Mouse (Mus musculus): ENCODE data around the gene Tada2b.

Gene Tada2b

DNA sequence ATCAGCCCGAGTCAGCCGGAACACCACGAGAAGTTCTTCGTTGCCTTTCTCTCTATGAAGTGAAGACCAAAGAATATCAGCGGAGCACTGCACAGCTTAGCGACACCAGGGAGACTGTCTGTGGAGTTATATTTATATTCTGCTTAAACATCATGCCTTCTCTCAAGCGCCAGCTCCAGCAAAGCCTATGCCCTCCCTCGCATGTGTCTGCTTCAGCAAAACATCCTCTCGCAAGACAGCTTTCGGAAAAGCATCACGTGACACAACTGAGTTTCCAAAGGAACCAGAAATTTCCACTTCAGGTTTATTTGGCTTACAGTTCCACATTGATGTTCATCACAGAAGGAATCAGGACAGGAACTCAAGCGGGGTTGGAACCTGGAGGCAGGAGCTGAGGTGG is 36.2 kb downstream of the Tada2b start:
- no peak for DNase-seq (ENCODE audit: extremely low read depth, low read depth, low spot score)

DNA sequence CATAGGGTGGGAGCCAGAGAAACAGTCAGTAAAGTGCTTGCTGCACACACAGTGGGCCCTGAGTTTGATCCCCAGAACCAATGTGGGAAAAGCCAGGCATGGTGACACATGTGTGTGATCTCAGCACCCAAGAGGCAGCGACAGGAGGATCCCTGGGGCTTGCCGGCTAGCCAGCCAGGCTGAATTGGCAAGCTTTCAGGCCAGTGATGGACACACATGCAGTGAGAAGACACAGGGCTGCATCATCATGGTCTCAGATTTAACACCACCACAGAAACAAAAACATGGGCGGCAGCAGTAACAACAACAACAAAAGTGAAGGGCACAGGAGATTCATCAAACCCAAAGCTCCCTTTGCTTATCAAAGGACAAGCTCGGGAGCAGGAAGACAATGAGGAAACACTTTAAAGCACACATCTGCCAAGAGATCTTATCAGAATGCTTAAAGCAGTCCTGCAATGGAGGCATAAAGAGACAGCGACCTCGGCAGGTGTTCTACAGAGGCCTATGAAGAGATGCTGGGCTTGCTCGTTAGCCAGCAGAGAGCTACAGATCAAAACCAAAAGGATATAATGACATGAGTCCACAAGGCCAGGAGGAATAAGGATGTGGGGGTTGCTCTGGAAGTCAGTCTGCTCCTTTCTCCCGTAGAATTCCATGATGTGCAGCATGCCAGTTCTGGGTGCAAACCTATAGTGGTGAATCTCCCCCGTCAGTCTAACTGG is 37.8 kb downstream of the Tada2b start:
- no peak for DNase-seq (ENCODE audit: extremely low read depth, low read depth, low spot score)

DNA sequence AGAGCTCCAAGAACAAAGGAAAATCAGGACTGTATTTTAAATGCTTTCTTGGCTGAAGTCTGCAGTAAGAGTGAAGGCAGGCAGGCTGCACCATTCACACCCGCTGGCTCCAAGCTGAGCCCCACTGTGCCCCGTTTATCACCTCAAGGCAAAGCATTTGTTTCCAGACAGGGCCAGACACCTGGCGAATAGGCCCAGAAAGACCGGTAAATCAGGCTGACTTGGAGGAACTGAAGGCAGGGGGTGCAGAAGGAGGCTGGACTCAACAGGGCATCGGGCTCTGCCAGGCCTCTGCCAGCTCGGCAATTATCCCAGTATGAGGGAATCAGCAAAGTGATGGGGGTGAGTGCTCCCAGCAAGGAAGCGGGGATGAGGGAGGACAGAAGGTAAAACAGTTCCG is 39.1 kb downstream of the Tada2b start:
- DNase-seq (ENCODE audit: extremely low read depth, low read depth, low spot score), result peak; percentile 72

DNA sequence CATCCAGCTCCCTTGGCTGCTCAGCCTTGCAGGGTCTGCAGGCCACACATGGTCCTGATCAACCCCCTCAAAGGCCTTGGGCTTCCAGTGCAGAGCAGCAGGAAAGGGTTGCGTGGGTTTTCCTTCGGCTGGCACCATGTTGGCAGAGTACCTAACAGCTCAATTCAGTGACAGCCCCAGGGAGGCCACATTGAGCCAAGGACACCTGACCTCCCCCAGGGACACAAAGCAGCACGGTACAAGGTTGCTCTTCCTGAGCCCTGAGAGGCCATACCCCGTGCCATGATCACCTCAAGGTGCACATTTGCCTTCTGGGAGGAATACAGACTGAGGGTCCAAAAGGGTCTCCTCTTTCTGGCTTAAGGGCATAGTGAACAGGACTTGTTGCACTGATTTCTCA is 39.5 kb downstream of the Tada2b start:
- no peak for DNase-seq (ENCODE audit: extremely low read depth, low read depth, low spot score)

GRCm38 (mm10) chr5:36440741-36441140 is 43.3 kb downstream of the Tada2b start:
- no peak for DNase-seq (ENCODE audit: extremely low read depth, low read depth, low spot score)

DNA sequence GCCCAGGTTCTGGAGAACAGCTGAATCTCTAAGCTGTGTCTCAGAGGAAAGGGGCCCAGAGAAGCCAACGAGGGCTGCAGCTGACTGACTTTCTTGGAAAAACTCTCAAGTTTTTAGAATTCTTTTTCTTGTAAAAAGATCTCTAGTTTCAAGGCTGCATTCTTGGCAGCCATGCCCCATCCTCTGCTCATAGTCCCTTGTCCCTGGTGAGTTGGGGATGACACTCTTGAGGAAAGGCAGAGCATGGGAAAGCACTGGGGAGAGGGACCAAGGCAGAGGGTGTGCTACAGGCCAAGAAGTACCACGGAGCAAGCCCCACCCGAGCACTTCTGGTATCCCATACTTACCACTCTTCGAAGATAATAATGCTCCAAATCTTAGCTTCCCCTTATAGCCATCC is 47.2 kb downstream of the Tada2b start:
- DNase-seq (ENCODE audit: extremely low read depth, low read depth, low spot score), result no peak

DNA sequence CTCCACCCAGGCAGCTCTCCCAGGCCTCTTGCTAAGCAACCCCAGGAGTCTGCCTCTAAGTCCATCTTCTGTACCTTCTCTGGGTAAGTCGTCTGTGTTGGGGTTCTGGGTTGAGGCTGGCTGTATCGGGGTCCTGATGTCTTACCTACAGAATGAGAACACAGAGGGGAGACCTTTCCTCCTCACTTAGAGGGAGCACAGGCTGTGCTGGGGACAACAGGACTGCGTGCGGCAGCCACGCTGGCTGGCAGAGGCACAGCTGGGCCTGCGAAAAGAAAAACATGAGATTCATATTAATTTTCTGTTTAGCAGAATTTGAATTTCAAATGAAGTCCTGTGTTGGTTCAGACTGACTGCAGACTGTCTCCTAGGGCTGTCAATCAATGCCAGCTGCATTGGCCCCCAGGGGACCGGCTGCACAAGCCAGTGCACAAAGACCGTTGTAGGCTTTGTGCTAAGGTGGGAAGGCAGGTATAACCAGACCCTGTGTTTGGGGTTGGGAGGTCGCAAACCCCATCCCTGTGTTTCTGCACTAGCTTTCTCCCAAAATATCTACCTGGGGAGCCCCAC is 49.6 kb downstream of the Tada2b start:
- DNase-seq (ENCODE audit: extremely low read depth, low read depth, low spot score), result no peak

DNA sequence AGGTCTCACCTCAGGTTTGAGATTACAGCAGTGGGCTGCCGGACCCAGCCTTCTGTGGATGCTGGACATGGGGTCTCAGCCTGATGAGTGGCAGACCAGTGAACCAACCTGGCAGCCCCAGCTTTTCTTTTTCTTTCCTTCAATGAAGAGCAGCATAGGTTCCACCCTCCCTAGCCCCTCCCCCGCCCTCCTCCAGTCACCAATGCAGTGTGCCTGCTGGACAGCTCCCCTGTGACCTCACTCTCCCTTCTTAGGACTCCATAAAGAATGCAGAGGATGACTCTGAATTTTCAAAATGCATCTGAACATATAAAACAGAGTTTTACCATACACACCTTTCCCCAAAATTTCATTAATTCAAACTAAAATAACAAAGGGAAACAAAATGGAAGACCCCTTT is 52.4 kb downstream of the Tada2b start:
- no peak for DNase-seq (ENCODE audit: extremely low read depth, low read depth, low spot score)

DNA sequence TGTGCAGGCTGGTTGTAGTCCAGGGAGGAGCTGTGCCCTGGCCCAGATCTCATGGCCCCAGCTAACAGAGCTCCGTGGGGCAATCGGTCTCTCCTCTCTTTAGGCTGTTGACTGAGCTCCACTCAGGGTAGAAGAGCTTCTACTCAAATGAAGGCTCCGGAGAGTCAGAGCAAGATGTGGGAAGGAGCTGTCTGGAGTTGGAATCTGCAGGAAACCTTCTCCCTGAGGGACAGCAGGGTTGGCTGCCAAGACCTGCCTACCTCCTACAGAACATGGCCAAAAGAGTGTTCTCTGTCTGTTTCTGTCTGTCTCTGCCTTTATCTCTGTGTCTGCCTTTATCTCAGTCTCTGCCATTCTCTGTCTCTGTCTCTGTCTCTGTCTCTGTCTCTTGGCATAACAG is 54.5 kb downstream of the Tada2b start:
- DNase-seq (ENCODE audit: extremely low read depth, low read depth, low spot score), result no peak

- no peak for DNase-seq (ENCODE audit: extremely low read depth, low read depth, low spot score)
Observed at GRCm38 (mm10) chr5:36427831-36428230, 56.3 kb downstream of the Tada2b start.

DNA sequence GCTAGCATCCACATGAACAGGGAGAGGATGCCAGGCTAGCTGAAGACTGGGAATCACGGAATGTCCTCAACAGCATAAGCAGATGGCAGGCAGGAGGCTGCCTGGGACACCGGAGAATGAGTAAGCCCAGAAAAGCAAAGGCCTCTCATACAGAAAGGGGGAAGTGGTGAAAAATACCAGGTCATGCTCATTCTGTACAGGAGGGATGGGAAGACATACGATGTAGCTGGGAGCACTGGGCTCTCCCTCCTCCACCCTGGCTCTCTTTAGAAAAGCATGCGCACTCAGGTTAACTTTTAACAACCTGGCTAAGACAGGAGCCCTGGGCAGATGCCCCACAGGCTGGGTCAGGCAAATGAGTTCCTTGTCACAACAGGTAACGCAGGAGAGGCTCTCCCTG is 57.7 kb downstream of the Tada2b start:
- DNase-seq (ENCODE audit: extremely low read depth, low read depth, low spot score), result no peak

GRCm38 (mm10) chr5:36424676-36425075 is 59.4 kb downstream of the Tada2b start:
- no peak for DNase-seq (ENCODE audit: extremely low read depth, low read depth, low spot score)

Data from fat pad, adult 2 months (tissue).